Mouse (Mus musculus) erythroblast, adult 5-6 weeks (primary cell): ENCODE data around the gene Tmem106b. TPM values are rescaled to one million over a fixed set of nuclear protein-coding genes. Genes with fewer than 3 reads are reported as not detected.

Source experiments
- total RNA-seq, 2 experiments: library from RNA; stranded (forward) in 1 of 2; stranded (reverse) in 1 of 2; fragments of 150-400 nt in 1 of 2; fragments of 200-764, 138-1000 nt in 1 of 2; gene quantifications; 2 replicates each; pipeline versions ENCODE4 v1.2.3 to v1.2.4; 2015 to 2017; ENCODE audit warnings: low replicate concordance in 2 of 2

Gene Tmem106b
- total RNA-seq, 2 experiments from 2014 or later: 14.7 to 20.8 TPM

Other genes with a start within 250 kb of the Tmem106b start
- not detected in 2 replicates for gene Vwde, start 155.2 kb downstream of the Tmem106b start, total RNA-seq (2015; ENCODE audit: low replicate concordance)
- gene Vwde, start 155.2 kb downstream of the Tmem106b start, total RNA-seq (2017; ENCODE audit: low replicate concordance): not detected in 2 replicates